Mouse (Mus musculus) forebrain, embryonic 15.5 days (tissue): ENCODE results near the gene Muc2. TPM values are rescaled to one million over a fixed set of nuclear protein-coding genes. Genes with fewer than 3 reads are reported as not detected.

Experiments used
- ATAC-seq: fragments of 200-750 bp; cut with Nextera tagmentation; replicated peaks from 2 replicates; pipeline ENCODE4 v1.8.0; 2017; ENCODE audit warnings: mild to moderate bottlenecking, moderate TSS enrichment, moderate library complexity
- H3K27ac ChIP-seq: fragments of 300-500 bp; sonication (generic); replicated peaks from 2 replicates; pipeline ENCODE4 v1.5.1; 2015; ENCODE audit warnings: mild to moderate bottlenecking, inconsistent platforms
- H3K27me3 ChIP-seq: fragments of 300-500 bp; sonication (generic); 2 replicates; pipeline ENCODE4 v1.6.1; 2015; ENCODE audit warnings: inconsistent platforms
- H3K36me3 ChIP-seq: fragments of 300-500 bp; sonication (generic); 2 replicates; pipeline ENCODE4 v1.6.1; 2015; ENCODE audit warnings: mild to moderate bottlenecking, inconsistent platforms
- H3K4me1 ChIP-seq: fragments of 300-500 bp; sonication (generic); 2 replicates; pipeline ENCODE4 v1.6.1; 2015; ENCODE audit warnings: inconsistent platforms
- H3K4me2 ChIP-seq: fragments of 300-500 bp; sonication (generic); replicated peaks from 2 replicates; pipeline ENCODE4 v1.6.1; 2015; ENCODE audit warnings: mild to moderate bottlenecking, inconsistent platforms
- H3K4me3 ChIP-seq: fragments of 300-500 bp; sonication (generic); 2 replicates; pipeline ENCODE4 v1.5.1; 2015; ENCODE audit warnings: mild to moderate bottlenecking, inconsistent platforms
- H3K9ac ChIP-seq: fragments of 300-500 bp; sonication (generic); replicated peaks from 2 replicates; pipeline ENCODE4 v1.6.1; 2015; ENCODE audit warnings: mild to moderate bottlenecking, inconsistent platforms
- H3K9me3 ChIP-seq: fragments of 300-500 bp; sonication (generic); 2 replicates; pipeline ENCODE4 v1.6.1; 2016; ENCODE audit warnings: inconsistent platforms
- WGBS: fragments of 180-500 bp; shearing (Covaris S2); methylation state at CpG from one replicate; pipeline ENCODE4 v1.1.7; 2015; ENCODE audit warnings: mixed read lengths; 5-methylcytosine and 5-hydroxymethylcytosine counted together
- polyA plus RNA-seq: library from polyadenylated mRNA; unstranded; fragments of >200 nt; fragmentation: Nextera tagmentation; extraction: Ambion mirVana; gene quantifications from 2 replicates; pipeline ENCODE4 v1.2.1, GENCODE M21; 2015

Muc2 gene
- polyA plus RNA-seq, 1 experiment from 2014 or later: 0.15 TPM

DNA sequence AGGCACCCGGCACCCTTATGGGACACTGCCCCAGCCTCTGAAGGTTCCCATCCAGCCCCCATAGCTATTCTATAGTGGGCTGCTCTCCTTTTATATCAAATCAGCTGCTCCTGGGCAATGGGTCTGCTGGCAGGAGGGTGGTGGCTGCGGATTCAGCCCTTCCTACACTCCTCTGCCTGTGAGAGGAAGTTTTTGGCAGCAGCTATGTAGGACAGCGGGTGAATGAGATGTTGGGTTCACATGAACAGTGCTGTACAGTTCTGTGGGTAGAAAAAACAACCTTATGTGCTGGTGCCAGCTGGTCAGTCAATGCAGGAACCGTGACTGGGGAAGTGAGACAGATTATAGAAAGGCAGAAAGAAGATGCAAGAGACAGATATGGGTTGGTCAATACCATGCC lies 11.2 kb upstream of the Muc2 start:
- H3K27ac ChIP-seq: no peak overlapping the region
- no peaks in the 10 kb centered on the region for H3K27me3 ChIP-seq
- ATAC-seq: no peak
- no peak overlapping the region for H3K9ac ChIP-seq
- H3K4me1 ChIP-seq: no peaks in the 10 kb centered on the region
- no peaks in the 10 kb centered on the region for H3K9me3 ChIP-seq
- no peak overlapping the region for H3K4me2 ChIP-seq
- no peaks in the 10 kb centered on the region for H3K36me3 ChIP-seq
- H3K4me3 ChIP-seq: no peak overlapping the region
- 78% methylated on average over 4 of the region's 4 CpGs for WGBS

DNA sequence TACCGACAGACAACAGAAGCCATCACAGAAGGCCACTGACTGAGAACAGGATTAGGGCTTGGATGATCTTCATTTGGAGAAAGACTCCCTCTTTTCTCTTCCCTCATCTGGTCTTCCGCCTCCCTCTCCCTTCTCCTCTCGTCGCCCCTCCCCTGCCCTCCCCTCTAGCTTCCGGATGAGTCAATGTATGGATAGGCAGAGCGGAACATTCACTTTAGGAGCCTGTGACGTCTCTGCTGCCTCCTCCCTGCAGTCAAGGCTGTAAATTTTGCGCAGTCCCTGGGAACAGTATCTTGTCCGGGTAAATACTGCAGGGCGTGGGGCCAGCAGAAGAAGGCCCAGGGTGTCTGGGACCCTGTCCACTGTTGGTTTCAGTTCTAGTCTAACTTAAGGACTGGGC lies 2.8 kb upstream of the Muc2 start:
- ATAC-seq: no peak
- Histone ChIP-seq H3K36me3 (no peaks in the 10 kb centered on the region), H3K9ac (no peak overlapping the region), H3K4me3 (no peak overlapping the region), H3K27me3 (no peaks in the 10 kb centered on the region), H3K9me3 (no peaks in the 10 kb centered on the region), H3K4me2 (no peak overlapping the region), H3K27ac (no peak overlapping the region), H3K4me1 (no peaks in the 10 kb centered on the region)
- WGBS: 71% methylated on average over 10 of the region's 10 CpGs

DNA sequence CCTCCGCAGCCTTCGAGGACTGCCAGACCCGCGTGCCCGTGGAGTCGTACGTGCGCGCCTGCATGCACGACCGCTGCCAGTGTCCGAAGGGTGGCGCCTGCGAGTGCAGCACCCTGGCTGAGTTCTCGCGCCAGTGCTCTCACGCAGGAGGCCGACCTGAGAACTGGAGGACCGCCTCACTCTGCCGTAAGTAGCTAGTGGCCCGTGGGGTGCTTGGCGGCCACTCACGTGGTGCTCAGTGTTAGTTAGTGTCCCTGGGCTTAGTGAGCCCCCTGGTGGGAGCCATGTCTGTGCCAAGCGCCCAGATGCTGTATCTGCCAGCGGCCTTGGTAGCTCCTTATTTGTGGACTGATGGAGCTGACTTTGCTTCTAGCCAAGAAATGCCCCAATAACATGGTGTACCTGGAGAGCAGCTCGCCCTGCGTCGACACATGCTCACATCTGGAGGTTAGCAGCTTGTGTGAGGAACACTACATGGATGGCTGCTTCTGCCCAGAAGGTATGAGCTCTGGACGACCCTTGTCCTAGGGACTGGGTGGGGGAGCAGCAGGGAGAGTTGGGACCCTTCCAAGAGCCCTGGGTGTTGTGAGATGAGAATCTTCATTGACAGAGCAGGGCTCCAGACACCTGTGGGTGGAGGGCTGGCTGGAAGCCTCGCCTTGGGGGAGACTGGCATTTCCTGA lies 3.6 kb downstream of the Muc2 start:
- H3K9ac ChIP-seq: no peak overlapping the region
- 57% methylated on average over 30 of the region's 30 CpGs for WGBS
- no peak for ATAC-seq

DNA sequence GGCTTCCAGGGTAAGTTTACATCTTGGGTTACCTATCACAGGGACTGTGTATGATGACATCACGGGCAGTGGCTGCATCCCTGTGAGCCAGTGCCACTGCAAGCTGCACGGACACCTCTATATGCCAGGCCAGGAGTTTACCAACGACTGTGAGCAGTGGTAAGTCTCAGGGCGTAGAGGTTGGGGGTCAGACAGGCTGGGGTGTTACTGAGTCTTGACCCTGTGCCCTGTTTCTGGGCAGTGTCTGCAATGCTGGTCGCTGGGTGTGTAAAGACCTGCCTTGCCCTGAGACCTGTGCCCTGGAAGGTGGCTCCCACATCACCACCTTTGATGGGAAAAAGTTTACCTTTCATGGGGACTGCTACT lies 4.1 kb downstream of the Muc2 start:
- H3K27me3 ChIP-seq: no peaks in the 10 kb centered on the region
- no peak for ATAC-seq
- no peak overlapping the region for H3K27ac ChIP-seq
- H3K9me3 ChIP-seq: no peaks in the 10 kb centered on the region
- 85% methylated on average over 5 of the region's 5 CpGs for WGBS
- H3K4me2 ChIP-seq: no peak overlapping the region
- H3K9ac ChIP-seq: no peak overlapping the region
- no peaks in the 10 kb centered on the region for H3K4me1 ChIP-seq
- no peaks in the 10 kb centered on the region for H3K36me3 ChIP-seq
- no peak overlapping the region for H3K4me3 ChIP-seq

More for the DNA sequence above, 3.6 kb downstream of the Muc2 start:
- H3K36me3 ChIP-seq: no peaks in the 10 kb centered on the region
- H3K27me3 ChIP-seq: no peaks in the 10 kb centered on the region
- H3K27ac ChIP-seq: no peak overlapping the region
- H3K4me1 ChIP-seq: no peaks in the 10 kb centered on the region
- H3K9me3 ChIP-seq: no peaks in the 10 kb centered on the region
- H3K4me2 ChIP-seq: peak overlapping the region; percentile 29
- H3K4me3 ChIP-seq: no peak overlapping the region

DNA sequence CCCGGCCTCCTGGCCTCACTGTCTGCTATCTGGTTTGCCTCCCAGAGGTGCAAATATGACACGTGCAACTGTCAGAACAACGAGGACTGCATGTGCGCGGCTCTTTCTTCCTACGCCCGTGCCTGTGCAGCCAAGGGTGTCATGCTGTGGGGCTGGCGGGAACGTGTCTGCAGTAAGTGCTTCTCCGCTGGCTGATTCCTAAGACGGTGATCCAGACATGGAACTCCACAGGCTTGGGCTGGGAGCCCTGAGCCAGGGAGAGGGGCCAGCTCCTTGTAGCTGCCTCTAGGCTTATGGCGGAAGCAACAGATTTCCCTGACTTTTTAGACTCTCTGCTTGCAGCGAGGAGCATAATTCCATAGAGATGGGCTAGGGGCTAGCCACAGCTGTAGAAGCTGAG lies 6.4 kb downstream of the Muc2 start:
- ATAC-seq: no peak
- no peak overlapping the region for H3K4me3 ChIP-seq
- no peaks in the 10 kb centered on the region for H3K9me3 ChIP-seq
- H3K4me2 ChIP-seq: no peak overlapping the region
- H3K27ac ChIP-seq: no peak overlapping the region
- H3K36me3 ChIP-seq: no peaks in the 10 kb centered on the region
- 78% methylated on average over 13 of the region's 13 CpGs for WGBS
- no peaks in the 10 kb centered on the region for H3K4me1 ChIP-seq
- no peaks in the 10 kb centered on the region for H3K27me3 ChIP-seq
- H3K9ac ChIP-seq: no peak overlapping the region

DNA sequence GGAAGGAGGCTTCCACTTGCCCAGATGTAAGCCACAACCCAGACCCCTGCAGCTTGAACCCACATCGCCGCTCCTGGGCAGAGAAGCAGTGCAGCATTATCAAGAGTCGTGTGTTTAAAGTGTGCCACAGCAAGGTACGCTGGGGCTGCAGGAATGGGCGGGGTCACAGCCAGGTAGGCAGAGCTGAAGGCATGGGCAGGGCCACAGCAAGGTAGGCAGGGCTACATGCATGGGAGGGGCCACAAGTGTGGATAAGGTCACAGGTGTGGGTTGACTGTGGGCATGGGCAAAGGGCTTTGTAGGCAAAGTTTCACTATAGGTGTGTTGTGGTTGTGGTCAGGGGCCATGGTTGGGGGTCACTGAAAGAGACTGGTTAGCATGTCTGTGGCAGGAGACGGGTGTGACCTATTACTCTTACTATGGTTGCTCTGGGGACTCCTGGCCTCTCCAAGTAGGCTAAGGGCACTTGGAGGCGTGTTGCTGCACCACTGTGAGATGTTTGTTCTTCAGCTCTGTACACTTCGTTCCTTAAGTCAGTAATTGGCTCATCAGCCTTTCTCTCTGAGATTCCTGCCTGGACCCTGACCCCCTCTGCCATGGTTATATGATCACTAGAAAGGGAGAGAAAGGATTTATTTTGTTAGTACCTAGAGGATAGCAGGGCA lies 9.5 kb downstream of the Muc2 start:
- Histone ChIP-seq H3K27me3 (no peaks in the 10 kb centered on the region), H3K4me2 (no peak overlapping the region), H3K27ac (no peak overlapping the region), H3K4me1 (no peaks in the 10 kb centered on the region), H3K4me3 (no peak overlapping the region), H3K9ac (no peak overlapping the region), H3K9me3 (no peaks in the 10 kb centered on the region), H3K36me3 (no peaks in the 10 kb centered on the region)
- WGBS: 86% methylated on average over 8 of the region's 8 CpGs
- ATAC-seq: no peak

DNA sequence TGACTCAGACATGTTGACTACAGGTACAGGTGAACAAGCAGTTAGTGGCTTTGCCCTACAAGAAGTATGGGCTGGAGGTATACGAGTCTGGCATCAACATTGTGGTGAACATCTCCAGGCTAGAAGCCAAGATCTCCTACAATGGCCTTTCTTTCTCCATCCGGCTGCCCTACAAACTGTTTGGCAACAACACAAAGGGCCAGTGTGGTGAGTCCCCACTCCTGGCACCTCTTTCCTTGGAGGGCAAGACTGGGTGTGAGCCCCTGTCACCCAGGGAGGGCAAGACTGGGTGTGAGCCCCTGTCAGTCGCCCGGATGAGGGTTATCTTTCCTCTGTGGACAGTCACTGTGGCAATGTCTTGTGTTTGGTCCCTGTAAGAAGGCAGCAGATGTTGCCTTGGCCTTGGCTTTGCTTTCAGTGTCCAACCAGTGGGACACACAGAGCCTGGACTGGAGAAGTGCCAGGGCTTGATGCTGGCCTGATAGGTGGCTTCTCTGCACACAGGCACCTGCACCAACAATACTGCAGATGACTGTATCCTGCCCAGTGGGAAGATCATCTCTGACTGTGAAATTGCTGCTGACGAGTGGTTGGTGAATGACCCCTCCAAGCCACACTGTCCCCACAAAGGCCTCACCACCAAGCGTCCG lies 57.4 kb downstream of the Muc2 start:
- H3K27me3 ChIP-seq: no peaks in the 10 kb centered on the region
- H3K4me2 ChIP-seq: no peak overlapping the region
- no peak overlapping the region for H3K4me3 ChIP-seq
- H3K36me3 ChIP-seq: no peaks in the 10 kb centered on the region
- 84% methylated on average over 7 of the region's 7 CpGs for WGBS
- no peaks in the 10 kb centered on the region for H3K9me3 ChIP-seq
- no peaks in the 10 kb centered on the region for H3K4me1 ChIP-seq
- H3K27ac ChIP-seq: no peak overlapping the region
- H3K9ac ChIP-seq: no peak overlapping the region
- ATAC-seq: no peak

DNA sequence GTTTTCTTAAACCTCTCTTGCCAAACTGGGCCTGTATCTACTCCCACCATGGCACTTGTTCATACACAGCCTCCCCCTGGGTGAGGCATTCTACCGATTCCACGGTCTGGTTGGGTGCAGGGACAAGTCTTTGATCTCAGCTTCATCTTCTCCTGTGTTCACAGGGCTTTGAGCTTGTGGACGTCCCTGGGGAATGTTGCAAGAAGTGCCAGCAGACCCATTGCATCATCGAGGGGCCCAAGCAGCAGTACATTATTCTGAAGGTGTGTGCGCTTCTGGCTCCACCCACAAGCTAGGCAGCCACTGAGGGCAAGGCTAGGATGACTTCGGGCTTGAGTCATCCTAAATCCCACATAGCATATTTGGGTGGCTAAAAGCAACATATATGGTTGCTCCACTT lies 62.4 kb downstream of the Muc2 start:
- H3K36me3 ChIP-seq: no peaks in the 10 kb centered on the region
- no peaks in the 10 kb centered on the region for H3K27me3 ChIP-seq
- H3K4me1 ChIP-seq: no peaks in the 10 kb centered on the region
- no peak overlapping the region for H3K27ac ChIP-seq
- no peaks in the 10 kb centered on the region for H3K9me3 ChIP-seq
- H3K4me3 ChIP-seq: no peak overlapping the region
- H3K9ac ChIP-seq: no peak overlapping the region
- no peak overlapping the region for H3K4me2 ChIP-seq
- WGBS: 90% methylated on average over 6 of the region's 6 CpGs
- no peak for ATAC-seq

DNA sequence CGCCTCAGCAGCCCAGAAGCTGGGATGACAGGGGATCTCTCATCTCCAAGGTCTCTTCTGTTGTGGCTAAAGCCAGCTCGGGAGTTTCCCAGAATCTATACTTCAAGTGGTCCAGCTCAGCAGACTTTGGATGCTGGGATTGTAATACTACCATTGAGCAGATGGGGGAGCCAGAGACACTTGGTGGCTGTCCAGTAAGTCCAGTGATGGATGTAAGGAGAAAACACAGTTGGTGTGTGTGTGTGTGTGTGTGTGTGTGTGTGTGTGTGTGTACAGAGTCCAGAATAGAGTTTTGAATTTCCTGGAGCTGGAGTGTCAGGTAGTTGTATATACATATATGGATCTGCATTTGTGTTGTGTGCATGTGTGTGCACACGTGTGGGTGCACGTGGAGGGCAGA lies 65.7 kb downstream of the Muc2 start:
- Histone ChIP-seq H3K36me3 (no peaks in the 10 kb centered on the region), H3K4me1 (no peaks in the 10 kb centered on the region), H3K27me3 (no peaks in the 10 kb centered on the region), H3K9me3 (no peaks in the 10 kb centered on the region), H3K4me3 (no peak overlapping the region), H3K27ac (no peak overlapping the region), H3K4me2 (no peak overlapping the region), H3K9ac (no peak overlapping the region)
- no peak for ATAC-seq
- WGBS: 53% methylated on average over 4 of the region's 4 CpGs

DNA sequence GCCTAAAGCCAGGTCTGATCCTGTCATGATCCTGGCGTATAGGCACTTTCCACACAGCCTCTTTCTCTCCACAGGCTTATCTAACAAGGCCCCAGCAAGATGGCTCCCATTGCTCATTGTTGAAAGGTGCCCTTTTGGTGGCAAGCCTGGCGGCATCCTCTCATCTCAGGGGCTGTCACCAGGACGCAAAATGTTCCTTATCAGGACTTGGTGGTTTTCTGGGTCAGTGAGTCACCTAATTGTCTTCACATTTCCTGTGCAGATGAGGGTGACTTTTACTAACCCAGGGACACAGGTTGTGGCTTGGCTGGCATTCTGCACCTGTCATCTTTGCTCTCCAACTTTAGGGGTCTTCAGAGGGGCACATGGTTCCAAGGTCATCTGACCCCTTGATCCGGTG lies 68.2 kb downstream of the Muc2 start:
- no peaks in the 10 kb centered on the region for H3K36me3 ChIP-seq
- no peaks in the 10 kb centered on the region for H3K9me3 ChIP-seq
- H3K4me2 ChIP-seq: no peak overlapping the region
- 85% methylated on average over 4 of the region's 4 CpGs for WGBS
- no peak overlapping the region for H3K9ac ChIP-seq
- no peaks in the 10 kb centered on the region for H3K4me1 ChIP-seq
- no peaks in the 10 kb centered on the region for H3K27me3 ChIP-seq
- ATAC-seq: no peak
- no peak overlapping the region for H3K4me3 ChIP-seq
- no peak overlapping the region for H3K27ac ChIP-seq

DNA sequence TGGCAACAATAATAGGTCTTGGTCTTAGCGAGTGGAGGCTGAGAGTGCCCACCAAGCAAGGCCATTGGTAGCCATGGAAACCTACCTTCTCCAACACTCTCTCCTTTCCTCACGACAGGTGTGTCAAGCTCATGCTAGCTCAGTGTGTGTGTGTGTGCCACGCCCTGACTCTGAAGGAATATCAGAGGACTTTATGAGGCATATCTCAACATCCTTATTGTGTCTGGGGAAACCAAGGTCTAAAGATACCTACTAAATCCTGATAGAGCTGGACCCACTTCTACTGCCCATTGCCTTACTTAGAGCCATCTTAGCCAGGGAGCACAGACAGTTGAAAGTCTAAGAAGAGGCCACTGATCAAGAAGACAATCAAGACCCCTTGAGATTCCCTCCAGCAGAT lies 80.4 kb downstream of the Muc2 start:
- Histone ChIP-seq H3K4me2 (no peak overlapping the region), H3K27ac (no peak overlapping the region), H3K36me3 (no peaks in the 10 kb centered on the region), H3K4me1 (peaks cover 8% of the 10 kb centered on the region), H3K4me3 (no peak overlapping the region), H3K27me3 (no peaks in the 10 kb centered on the region), H3K9me3 (no peaks in the 10 kb centered on the region), H3K9ac (no peak overlapping the region)
- 83% methylated on average over 3 of the region's 3 CpGs for WGBS
- ATAC-seq: no peak

DNA sequence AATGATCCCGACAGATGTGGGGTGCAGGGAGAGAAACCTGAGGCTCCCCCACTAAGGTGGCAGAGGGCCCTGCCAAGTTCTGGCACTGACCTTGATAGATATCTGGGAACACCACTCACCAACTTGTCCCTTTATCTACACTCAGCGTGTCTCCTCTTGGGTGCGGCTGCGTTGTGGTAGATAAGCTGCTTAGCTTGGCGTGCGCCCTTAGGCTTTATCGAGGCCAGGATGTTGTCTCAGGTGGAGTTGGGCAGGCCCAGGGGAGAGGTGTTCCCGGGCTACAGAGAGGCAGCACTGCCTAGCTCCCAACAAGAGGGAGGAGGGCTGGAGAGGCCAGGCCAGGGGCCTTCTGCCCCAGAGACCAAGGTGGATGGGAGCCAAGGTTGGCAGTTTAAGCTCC lies 80.8 kb downstream of the Muc2 start:
- peaks cover 8% of the 10 kb centered on the region for H3K4me1 ChIP-seq
- WGBS: 89% methylated on average over 8 of the region's 8 CpGs
- no peak overlapping the region for H3K4me3 ChIP-seq
- H3K4me2 ChIP-seq: no peak overlapping the region
- H3K9ac ChIP-seq: no peak overlapping the region
- H3K9me3 ChIP-seq: no peaks in the 10 kb centered on the region
- no peaks in the 10 kb centered on the region for H3K36me3 ChIP-seq
- no peak for ATAC-seq
- no peaks in the 10 kb centered on the region for H3K27me3 ChIP-seq
- H3K27ac ChIP-seq: no peak overlapping the region
